Mouse (Mus musculus) embryonic facial prominence, embryonic 12.5 days (tissue): ENCODE results near the gene Ddx28. TPM values are rescaled to one million over a fixed set of nuclear protein-coding genes. Genes with fewer than 3 reads are reported as not detected.
"Not testable (repeated sequence)": the region's sequence is repeated elsewhere in the genome, so short reads cannot be mapped to it uniquely, and the experiment has no call there.

Experiments used
- ATAC-seq: fragments of 200-750 bp; cut with Nextera tagmentation; 2 replicates; pipeline ENCODE4 v1.8.0; 2017; ENCODE audit not compliant: insufficient number of reproducible peaks, insufficient read depth, low FRiP score, low TSS enrichment
- H3K27ac ChIP-seq: fragments of 300-500 bp; sonication (generic); 2 replicates; pipeline ENCODE4 v1.5.1; 2016; ENCODE audit warnings: mild to moderate bottlenecking
- H3K27me3 ChIP-seq: fragments of 300-500 bp; sonication (generic); 2 replicates; pipeline ENCODE4 v1.6.1; 2016; ENCODE audit warnings: mild to moderate bottlenecking, moderate library complexity
- H3K36me3 ChIP-seq: fragments of 300-500 bp; sonication (generic); 2 replicates; pipeline ENCODE4 v1.6.1; 2016; ENCODE audit warnings: mild to moderate bottlenecking
- H3K4me1 ChIP-seq: fragments of 300-500 bp; sonication (generic); 2 replicates; pipeline ENCODE4 v1.6.1; 2016
- H3K4me2 ChIP-seq: fragments of 300-500 bp; sonication (generic); replicated peaks from 2 replicates; pipeline ENCODE4 v1.6.1; 2016; ENCODE audit warnings: mild to moderate bottlenecking, moderate library complexity
- H3K4me3 ChIP-seq: fragments of 300-500 bp; sonication (generic); 2 replicates; pipeline ENCODE4 v1.5.1; 2016; ENCODE audit warnings: mild to moderate bottlenecking
- H3K9ac ChIP-seq: fragments of 300-500 bp; sonication (generic); 2 replicates; pipeline ENCODE4 v1.6.1; 2016; ENCODE audit warnings: mild to moderate bottlenecking, moderate library complexity
- H3K9me3 ChIP-seq: fragments of 300-500 bp; sonication (generic); 2 replicates; pipeline ENCODE4 v1.6.1; 2016; ENCODE audit warnings: mild to moderate bottlenecking, moderate library complexity
- WGBS: fragments of 180-500 bp; shearing (Covaris S2); methylation state at CpG from one replicate; pipeline ENCODE4 v1.1.7; 2016; 5-methylcytosine and 5-hydroxymethylcytosine counted together
- polyA plus RNA-seq: library from polyadenylated mRNA; unstranded; fragments of >200 nt; fragmentation: Nextera tagmentation; extraction: Ambion mirVana; gene quantifications from 2 replicates; pipeline ENCODE4 v1.2.1, GENCODE M21; 2016

The Ddx28 gene
- polyA plus RNA-seq, 1 experiment from 2014 or later, result 22.6 TPM

GRCm38 (mm10) chr8:105991546-105991945 is 20.1 kb downstream of the Ddx28 start:
- ATAC-seq, result no peak
- Histone ChIP-seq H3K27me3 (0 out of 2 replicates have a peak, but pooled peaks cover 3% of the 10 kb centered on the region), H3K36me3 (no peaks in the 10 kb centered on the region), H3K27ac (no peak overlapping the region), H3K4me1 (no peaks in the 10 kb centered on the region), H3K9ac (no peak overlapping the region), H3K4me2 (no peak overlapping the region), H3K9me3 (no peaks in the 10 kb centered on the region), H3K4me3 (no peak overlapping the region)
- 91% methylated on average over 2 of the region's 2 CpGs for WGBS

- H3K4me1 ChIP-seq, result no peaks in the 10 kb centered on the region
- H3K27me3 ChIP-seq, result 0 out of 2 replicates have a peak, but pooled peaks cover 3% of the 10 kb centered on the region
- H3K4me3 ChIP-seq, result peak within 1 kb of the TSS; percentile 5; the same call in 1 of the 2 replicates
- no peak within 1 kb of the TSS for H3K9ac ChIP-seq
- peak within 1 kb of the TSS; percentile 28 for H3K4me2 ChIP-seq
- 10% methylated on average over 15 of the region's 15 CpGs for WGBS
- 0 out of 2 replicates have a peak, but pooled peaks have one; percentile 41 for ATAC-seq
- no peaks in the 10 kb centered on the region for H3K9me3 ChIP-seq
- H3K27ac ChIP-seq, result no peak within 1 kb of the TSS
- H3K36me3 ChIP-seq, result no peaks in the 10 kb centered on the region
These were observed 20.8 kb downstream of the Ddx28 start, which contains the start of gene Dus2 for GRCm38 (mm10) chr8:105990856-105991387. Gene Dus2 (plus strand): TSS chr8:105991337.

DNA sequence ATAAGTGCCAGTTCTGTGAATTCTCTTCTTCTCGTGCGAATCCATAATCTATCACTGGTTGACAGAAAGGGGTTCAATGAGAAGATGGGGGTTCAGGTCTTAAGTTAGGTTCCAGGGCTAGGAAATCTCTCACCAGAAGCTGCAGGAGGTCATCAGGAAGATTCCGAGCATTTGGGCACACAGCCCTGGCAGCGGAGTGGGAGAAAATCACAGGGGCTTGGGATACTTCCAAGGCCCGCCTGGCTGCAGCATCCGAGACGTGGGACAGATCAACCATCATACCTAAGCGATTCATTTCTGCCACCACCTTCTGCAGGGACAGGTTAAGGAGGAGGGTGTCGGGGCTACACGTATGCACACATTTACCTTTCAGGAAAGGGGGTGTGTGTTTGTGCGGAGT is 23.1 kb downstream of the Ddx28 start:
- ATAC-seq, result no peak

GRCm38 (mm10) chr8:105983406-105983805 is 28.3 kb downstream of the Ddx28 start:
- not testable (repeated sequence) for H3K4me2 ChIP-seq, H3K27me3 ChIP-seq, H3K9ac ChIP-seq, H3K9me3 ChIP-seq, H3K4me3 ChIP-seq, H3K36me3 ChIP-seq, H3K4me1 ChIP-seq, H3K27ac ChIP-seq, ATAC-seq
- WGBS, result 86% methylated on average over 11 of the region's 11 CpGs

More for the DNA sequence above, 23.1 kb downstream of the Ddx28 start:
- Histone ChIP-seq H3K4me1 (no peaks in the 10 kb centered on the region), H3K9me3 (no peaks in the 10 kb centered on the region), H3K27me3 (no peaks in the 10 kb centered on the region), H3K27ac (no peak overlapping the region), H3K4me3 (no peak overlapping the region), H3K36me3 (no peaks in the 10 kb centered on the region), H3K9ac (no peak overlapping the region), H3K4me2 (no peak overlapping the region)
- 87% methylated on average over 11 of the region's 11 CpGs for WGBS

GRCm38 (mm10) chr8:105981146-105981545 is 30.5 kb downstream of the Ddx28 start:
- Histone ChIP-seq H3K36me3 (no peaks in the 10 kb centered on the region), H3K4me2 (no peak overlapping the region), H3K27ac (no peak overlapping the region), H3K9ac (no peak overlapping the region), H3K4me3 (no peak overlapping the region), H3K27me3 (no peaks in the 10 kb centered on the region), H3K4me1 (no peaks in the 10 kb centered on the region), H3K9me3 (no peaks in the 10 kb centered on the region)
- 97% methylated on average over 1 of the region's 1 CpGs for WGBS
- no peak for ATAC-seq

DNA sequence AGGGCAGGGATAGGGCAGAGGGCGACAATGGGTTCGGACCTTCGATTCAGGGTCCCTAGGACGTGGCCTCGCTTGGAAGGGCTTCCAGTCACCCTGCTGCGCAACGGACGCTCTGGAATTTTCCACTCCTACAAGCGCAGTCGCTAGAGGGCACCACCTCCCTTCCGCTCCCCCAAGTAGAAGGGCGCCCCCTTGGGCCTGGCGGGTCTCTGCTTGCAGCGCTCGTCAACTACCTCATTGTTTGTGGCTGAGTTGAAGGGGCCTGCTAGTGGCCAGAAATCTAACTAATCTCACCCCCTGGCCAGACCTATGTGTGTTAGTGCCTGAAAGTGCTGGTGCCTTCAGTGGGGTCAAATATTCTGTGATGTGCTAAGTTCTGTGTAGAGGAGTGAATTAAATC is 32.4 kb downstream of the Ddx28 start, which contains the start of gene Dpep3:
TSS of gene Dpep3 (minus strand) at position 105 of the 400 bp plus-strand sequence.
- no peaks in the 10 kb centered on the region for H3K4me1 ChIP-seq
- WGBS, result 88% methylated on average over 15 of the region's 15 CpGs
- no peaks in the 10 kb centered on the region for H3K9me3 ChIP-seq
- H3K27me3 ChIP-seq, result no peaks in the 10 kb centered on the region
- no peak for ATAC-seq
- no peak within 1 kb of the TSS for H3K27ac ChIP-seq
- H3K4me2 ChIP-seq, result no peak within 1 kb of the TSS
- H3K9ac ChIP-seq, result no peak within 1 kb of the TSS
- H3K36me3 ChIP-seq, result no peaks in the 10 kb centered on the region
- no peak within 1 kb of the TSS for H3K4me3 ChIP-seq

DNA sequence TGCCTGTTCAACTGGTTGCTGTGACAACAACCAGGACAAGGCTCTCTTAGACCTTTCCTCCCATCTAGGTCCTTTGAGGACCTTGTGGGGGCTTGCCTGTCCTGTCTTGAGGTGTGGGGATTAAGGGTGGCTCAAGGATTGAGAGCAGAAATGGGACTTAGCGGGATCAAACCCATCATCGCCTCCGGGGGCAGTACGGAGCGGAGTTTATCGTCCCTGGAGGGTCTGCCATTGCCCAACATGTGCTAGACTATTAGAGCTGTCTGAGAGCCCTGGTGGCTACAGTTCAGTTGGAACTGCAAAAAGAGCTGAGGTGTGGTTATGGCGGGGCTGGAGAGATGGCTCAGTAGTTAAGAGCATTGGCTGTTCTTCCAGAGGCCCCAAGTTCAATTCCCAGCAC is 36.3 kb downstream of the Ddx28 start:
- Histone ChIP-seq H3K4me2 (no peak overlapping the region), H3K27ac (no peak overlapping the region), H3K27me3 (no peaks in the 10 kb centered on the region), H3K4me3 (no peak overlapping the region), H3K9ac (no peak overlapping the region), H3K36me3 (no peaks in the 10 kb centered on the region), H3K4me1 (no peaks in the 10 kb centered on the region), H3K9me3 (no peaks in the 10 kb centered on the region)
- no peak for ATAC-seq
- WGBS, result 66% methylated on average over 7 of the region's 7 CpGs

DNA sequence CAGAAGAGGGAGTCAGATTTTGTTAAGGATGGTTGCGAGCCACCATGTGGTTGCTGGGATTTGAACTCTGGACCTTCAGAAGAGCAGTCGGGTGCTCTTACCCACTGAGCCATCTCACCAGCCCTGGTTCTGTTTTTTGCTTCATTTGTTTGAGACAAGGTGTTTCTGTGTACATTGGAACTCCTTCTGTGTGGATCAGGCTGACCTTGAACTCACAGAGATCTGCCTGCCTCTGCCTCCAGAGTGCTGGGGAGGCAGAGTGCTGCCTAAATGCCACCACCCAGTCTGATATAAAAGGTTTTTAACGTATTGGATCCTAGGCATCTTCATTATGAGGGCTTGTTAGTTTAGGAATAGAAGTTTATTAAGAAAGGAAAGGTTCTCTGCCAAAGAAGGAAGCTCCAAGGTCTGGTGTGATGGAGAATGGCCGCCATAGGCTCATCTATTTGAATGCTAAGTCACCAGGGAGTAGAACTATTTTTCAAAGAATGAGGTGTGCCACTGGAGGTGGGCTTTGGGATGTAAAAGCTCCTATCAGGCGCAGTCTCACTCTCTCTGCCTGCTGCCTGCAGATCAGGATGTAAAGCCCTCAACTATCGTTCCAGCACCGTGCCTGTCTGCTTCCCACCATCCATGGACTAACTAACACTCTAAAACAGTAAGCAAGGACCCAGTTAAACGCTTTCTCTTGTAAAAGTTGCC is 40.5 kb downstream of the Ddx28 start:
- Histone ChIP-seq H3K27ac (no peak overlapping the region), H3K27me3 (no peaks in the 10 kb centered on the region), H3K9me3 (no peaks in the 10 kb centered on the region), H3K4me3 (no peak overlapping the region), H3K4me2 (no peak overlapping the region), H3K36me3 (no peaks in the 10 kb centered on the region), H3K4me1 (0 out of 2 replicates have a peak, but pooled peaks cover 4% of the 10 kb centered on the region), H3K9ac (no peak overlapping the region)
- no peak for ATAC-seq
- WGBS, result 75% methylated on average over 8 of the region's 8 CpGs

DNA sequence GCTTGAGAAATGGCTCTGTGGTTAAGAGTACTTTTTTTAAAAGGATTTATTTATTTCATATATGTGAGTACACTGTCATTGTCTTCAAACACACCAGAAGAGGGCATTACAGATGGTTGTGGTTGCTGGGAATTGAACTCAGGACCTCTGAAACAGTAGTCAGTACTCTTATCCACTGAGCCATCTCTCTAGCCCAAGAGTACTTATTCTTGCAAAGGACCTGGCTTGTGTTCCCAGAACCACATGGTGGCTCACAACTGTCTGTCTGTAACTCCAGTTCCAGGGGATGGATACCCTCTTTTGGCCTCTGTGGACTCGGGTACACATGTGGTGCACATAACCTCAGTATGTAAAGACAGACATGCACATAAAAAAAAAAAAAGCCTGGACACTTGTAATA is 42.3 kb downstream of the Ddx28 start:
- WGBS, result 72% methylated on average over 1 of the region's 1 CpGs
- no peaks in the 10 kb centered on the region for H3K36me3 ChIP-seq
- H3K4me3 ChIP-seq, result no peak overlapping the region
- no peaks in the 10 kb centered on the region for H3K27me3 ChIP-seq
- H3K4me2 ChIP-seq, result no peak overlapping the region
- ATAC-seq, result no peak
- no peaks in the 10 kb centered on the region for H3K9me3 ChIP-seq
- H3K27ac ChIP-seq, result no peak overlapping the region
- H3K4me1 ChIP-seq, result peaks cover 13% of the 10 kb centered on the region
- H3K9ac ChIP-seq, result no peak overlapping the region

DNA sequence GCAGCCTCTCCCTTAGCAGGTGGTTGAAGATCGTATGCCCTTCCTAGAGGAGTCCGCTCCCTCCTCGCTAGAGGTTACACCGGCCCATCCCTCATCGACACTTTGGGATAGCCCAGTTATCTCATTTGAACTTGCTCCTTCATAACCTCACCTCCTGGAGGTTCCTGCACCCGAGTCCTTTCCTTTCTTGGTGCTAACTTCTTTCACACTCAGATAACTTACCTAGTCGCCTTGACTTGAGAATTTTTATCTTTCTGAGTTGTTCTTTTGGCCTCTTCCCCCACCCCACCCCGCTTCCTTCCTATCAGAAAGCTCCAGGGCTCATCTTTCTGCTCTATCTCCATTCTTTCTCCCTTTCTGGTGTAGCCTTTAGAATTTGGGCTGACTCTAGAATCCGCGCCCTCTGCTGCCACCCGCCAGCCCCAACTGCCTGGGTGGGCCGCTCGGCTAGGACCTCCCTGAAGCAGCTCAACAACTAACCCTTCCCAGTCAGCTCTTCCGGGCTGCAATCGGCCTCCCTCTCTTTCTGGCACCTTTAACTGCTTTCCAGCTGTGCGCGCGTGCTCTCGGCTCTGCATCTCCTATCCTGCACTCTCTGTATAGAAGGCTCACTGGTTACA is 44.9 kb downstream of the Ddx28 start:
- 5% methylated on average over 19 of the region's 19 CpGs for WGBS
- no peak for ATAC-seq
- Histone ChIP-seq H3K4me1 (peaks cover 19% of the 10 kb centered on the region), H3K27me3 (no peaks in the 10 kb centered on the region), H3K4me3 (peak overlapping the region; percentile 76; the same call in 1 of the 2 replicates), H3K4me2 (peak overlapping the region; percentile 70), H3K9ac (no peak overlapping the region), H3K9me3 (no peaks in the 10 kb centered on the region), H3K27ac (peak overlapping the region; percentile 2; the same call in 1 of the 2 replicates), H3K36me3 (no peaks in the 10 kb centered on the region)

DNA sequence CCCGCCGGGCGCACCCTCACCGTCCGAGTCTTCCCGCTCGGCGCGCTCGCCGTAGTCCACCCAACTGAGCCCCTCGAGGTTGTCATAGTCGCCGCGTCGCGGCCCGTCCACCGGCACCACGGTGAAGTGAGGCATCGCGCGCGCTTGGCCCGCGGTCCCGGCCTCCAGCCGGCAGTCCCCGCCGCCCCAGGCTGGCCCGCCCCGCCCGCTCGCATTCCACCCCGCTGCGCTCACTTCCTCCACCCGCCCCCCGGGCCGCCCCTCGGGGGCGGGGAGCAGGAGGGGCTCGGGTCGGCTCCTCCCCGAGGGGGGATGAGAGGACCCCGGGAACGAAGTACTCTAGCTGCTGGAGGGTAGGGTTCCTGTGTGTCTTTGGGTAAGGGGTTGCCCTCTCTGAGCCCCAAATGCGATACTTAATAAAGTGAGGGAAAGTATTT is 45.8 kb downstream of the Ddx28 start, which contains the start of gene Slc12a4:
TSS of gene Slc12a4 (minus strand) at position 193 of the 437 bp plus-strand sequence.
- Histone ChIP-seq H3K4me1 (peaks cover 19% of the 10 kb centered on the region), H3K4me3 (peak within 1 kb of the TSS; percentile 76), H3K27me3 (no peaks in the 10 kb centered on the region), H3K9me3 (no peaks in the 10 kb centered on the region), H3K36me3 (no peaks in the 10 kb centered on the region), H3K4me2 (peak within 1 kb of the TSS; percentile 70), H3K27ac (peak within 1 kb of the TSS; percentile 78), H3K9ac (peak within 1 kb of the TSS; percentile 81)
- WGBS, result 1% methylated on average over 47 of the region's 47 CpGs
- peak; percentile 48 for ATAC-seq
